Mouse (Mus musculus): Measurements from ENCODE around the gene Nutm1.

Gene Nutm1

DNA sequence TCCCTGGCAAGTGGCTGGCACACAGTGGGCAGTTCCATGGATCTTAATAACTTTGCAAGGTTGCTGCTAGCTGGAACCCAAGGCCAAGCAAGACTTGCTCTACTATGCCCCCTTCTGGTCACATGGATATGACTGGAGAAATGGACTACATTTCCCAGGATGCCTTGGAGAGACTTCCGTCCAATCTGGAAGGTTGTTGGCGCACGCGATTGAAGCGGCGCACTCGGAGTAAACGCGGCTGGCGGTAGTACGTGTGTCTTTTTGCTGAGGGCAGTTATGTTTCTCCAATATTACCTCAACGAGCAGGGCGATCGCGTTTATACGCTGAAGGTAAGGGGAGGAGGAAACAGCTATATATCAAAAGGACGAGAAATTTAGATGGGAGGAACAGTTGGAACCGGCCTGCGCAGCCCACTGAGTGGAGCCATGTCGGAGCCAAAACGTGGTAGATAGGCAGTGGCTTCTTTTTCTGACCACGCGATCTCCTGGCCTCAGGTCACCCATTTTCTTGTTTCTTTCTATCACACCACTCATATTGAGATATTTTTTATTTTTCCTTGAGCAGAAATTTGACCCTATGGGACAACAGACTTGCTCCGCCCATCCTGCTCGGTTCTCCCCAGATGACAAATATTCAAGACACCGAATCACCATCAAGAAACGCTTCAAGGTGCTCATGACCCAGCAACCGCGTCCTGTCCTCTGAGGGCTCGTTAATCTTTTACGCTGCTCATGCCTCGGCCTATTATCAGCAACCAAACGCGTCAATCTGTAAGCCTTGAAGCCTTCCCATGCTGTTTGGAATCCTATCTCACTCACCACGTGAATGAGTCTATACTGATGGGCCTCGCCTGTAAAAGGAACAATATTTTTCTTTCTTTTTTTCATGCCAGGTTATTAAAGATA is 2.9 kb upstream of the Nutm1 start, which contains the start of gene Nop10:
Gene Nop10 (plus strand): TSS at position 179 of the 906 bp plus-strand sequence.
- peak; percentile 89 for DNase-seq

DNA sequence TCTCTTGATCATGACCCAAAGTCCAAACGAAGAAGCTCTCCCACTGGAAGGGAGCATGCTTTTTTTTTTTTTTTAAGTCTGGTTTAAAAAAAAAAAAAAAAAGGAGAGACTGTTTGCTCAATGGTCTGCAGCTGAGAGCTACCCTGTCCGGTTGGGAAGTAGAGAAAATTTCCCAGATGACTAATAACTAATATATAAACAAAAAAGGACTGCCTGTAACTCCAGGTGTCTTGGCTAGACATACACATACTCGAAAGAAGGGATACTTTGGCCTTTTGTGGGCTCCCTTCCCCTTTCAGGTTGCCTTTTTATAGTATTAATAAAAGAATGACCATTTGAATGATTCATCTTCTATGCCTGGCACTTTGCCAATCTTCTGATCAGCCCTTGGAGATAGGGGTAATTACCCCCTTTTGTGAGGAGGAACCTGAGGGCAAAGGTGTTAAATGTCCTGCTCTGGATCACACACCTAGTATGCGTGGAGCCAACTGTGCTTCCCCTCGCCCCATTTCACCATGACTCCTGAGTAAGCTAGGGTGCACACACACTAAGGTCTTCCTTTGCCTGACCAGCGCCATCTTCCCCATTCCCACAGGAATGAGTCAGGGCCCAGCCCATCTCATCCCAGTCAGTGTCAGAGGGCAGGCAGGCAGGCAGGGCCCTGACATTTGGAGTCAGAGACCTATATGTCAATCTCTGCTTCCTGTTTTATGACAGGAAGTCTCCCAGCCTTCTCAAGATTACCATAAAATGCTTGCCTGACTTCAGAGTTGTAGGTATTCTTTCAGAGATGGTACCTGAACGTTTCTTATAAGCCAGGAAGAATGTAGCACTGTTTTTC is 4.2 kb downstream of the Nutm1 start:
- no peak for DNase-seq

DNA sequence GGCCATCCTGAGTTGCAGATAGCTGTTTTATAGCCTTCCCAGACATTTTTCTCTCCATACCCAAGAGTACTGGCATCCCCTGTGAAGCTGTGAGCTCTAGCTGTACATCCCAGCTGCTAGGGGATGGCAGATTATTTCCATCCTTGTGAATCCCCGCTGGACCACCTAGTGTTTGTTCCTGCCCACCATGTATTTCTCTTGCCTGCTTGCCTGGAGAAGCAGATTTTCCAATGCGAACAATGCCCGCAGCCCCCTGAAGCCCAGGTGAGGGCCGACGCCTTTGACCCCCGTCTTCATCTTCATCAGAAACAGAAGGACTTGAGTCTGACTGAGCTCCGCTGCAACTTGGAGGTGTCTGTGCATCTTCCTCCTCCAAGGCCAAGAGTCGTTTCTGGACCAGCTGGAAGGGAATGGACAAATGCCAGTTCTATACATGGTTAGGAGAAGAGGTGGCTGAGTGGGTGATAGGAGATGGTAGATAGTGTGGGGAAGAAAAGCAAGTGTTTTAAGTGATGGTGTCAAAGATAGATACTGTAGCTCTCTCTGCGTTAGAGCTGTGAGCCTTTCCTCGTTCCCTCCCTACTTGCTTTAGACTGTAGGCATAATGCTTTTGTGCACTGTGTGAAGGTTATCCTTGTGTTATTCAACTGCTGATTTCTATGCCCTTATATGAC is 9.2 kb downstream of the Nutm1 start:
- no peak for DNase-seq

DNA sequence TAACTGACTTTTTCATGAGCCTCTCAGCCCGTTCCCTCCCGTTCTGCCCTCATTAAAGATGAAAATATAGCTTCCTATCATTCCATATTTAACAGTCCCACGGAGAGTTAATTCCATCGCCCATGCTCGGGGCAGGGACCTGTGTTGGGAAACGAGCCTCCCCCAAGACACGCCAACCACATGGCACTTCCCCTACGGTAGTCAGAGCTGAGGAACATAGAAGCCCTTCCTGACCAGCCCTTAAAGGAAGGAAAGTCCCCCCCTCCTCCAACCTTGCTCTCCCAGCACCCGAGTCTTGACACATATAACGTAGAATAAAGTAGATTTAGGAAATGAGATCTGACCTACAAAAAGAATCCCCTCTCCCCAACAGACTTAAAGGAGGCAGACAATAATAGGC is 11.8 kb downstream of the Nutm1 start:
- no peak for DNase-seq

DNA sequence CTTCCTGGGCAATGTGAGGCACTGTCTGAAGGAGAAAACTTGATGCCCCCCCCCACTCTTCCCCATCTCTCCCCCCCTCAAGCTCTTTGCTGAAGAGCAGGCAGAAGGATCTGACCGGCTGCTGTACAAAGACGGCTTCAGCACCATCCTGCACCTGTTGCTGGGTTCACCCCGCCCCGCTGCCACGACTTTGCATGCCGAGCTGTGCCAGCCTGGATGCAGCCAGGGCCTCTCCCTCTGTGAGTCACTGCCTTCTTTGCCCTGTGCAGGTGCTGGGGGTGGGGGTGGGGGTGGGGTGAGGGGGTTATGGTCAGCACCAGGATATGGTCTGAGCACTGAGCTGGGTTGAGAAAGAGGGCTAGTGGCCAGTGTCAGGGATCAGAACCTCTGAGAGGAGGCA is 12.9 kb downstream of the Nutm1 start:
- no peak for DNase-seq

DNA sequence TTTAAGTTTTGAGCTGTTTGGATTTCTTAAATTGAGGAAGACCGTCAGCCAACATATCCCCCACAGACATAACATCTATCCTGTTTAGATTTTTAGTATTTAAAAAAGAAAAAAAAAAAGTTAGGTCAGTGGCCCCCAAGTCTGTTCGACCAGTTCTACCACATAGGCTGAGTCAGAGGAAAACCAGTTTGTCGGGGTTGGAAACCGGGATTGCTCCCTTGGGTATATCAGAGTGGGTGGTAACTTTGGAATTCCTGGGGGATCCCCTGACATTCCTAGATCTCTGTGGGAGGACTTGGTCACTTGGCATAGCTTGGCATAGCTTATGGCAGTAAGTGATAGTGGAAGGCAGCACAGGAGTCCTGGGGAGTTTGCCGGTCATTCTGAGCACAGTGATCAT is 13.8 kb downstream of the Nutm1 start:
- DNase-seq: no peak

DNA sequence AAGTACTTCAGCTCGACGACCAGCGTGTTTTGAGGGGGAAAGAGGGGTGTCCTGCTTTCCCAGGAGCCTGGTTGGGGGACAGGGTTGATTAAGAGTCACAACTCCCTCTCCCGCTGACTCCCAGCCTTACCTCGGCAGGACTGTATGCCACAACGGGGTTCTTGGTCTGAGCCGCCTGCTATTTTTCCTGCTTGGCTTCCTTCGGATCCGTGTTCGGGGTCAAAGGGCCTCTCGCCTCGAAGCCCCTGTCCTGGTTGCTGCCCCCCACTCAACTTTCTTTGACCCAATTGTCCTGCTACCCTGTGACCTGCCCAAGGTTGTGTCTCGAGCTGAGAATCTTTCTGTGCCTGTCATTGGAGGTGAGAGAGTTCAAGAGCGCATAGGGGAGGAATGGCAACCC is 17.3 kb downstream of the Nutm1 start:
- no peak for DNase-seq

DNA sequence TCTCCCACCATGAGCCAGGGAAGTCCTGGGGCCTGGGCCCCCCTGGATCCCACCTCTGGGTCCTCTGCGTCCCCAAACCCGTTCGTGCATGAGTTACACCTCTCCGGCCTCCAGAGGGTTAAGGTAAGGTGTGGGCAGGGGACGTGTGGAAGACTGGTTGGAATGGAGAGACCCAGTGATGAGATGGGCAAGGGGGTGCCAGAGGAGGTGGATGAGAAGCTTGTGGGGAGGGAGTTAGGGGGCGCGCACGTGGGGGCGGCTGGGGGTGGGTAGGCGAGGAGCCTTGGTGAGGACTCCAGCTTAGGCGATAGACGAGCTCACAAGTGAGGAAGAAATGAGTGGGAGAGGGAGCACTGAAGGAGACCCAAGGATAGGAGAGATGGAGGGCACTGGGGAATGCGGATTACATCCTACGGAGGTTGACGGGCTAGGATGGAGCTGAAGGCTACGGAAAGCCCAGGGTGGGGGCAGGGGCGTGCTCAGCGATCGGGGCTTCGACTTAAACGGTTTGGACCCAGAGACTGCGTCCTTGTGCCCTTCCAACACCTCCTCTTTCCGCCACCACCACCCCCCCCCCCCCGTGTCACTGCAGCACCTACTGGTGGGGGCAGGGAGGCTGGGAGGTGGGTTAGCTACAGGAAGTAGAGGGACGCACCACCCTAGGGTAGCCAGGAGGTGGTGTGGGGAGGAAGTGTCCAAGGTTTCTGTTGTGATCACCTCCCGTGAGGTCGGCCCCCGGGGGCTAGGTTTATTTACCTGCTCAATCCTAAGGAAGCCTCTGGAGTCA is 19.0 kb downstream of the Nutm1 start:
- DNase-seq: peak; percentile 57

DNA sequence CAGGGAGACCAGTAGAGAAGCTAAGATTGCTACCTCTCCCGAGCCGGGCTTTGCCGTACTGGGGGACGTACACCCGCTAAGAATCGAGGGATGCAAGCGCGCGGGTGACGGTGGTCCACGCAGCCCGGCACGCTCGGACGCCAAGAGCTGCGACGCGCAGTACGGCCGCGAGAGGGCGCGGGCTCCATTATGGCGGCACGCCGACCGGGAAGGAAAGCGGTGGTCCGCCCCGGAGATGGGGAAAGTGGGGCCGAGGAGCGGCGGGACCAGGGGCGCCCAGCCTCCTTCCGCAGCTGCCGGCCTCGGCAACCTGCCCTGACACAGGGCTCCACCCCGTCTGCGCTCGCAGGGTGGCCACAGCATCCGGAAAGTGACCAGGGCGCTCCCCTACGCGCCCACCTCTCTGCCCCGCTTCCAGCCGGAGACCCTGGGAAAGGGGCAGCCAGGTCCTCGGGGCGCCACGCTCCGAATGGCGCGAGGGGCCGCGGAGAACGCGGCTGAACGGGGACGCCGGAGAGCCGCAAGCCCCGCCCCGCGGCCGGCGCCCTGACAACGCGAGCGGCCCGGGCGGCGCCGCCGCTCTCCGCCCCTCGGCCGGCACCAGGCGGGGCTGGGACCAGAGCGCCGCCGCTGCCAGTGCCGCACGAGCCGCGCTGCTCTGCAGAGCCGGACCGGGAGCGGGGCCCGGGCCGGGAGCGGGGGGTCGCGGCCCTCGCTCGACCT is 19.7 kb downstream of the Nutm1 start, which contains the start of gene Lpcat4:
Gene Lpcat4 (plus strand): TSS at position 257 of the 723 bp plus-strand sequence.
- DNase-seq: peak; percentile 92

DNA sequence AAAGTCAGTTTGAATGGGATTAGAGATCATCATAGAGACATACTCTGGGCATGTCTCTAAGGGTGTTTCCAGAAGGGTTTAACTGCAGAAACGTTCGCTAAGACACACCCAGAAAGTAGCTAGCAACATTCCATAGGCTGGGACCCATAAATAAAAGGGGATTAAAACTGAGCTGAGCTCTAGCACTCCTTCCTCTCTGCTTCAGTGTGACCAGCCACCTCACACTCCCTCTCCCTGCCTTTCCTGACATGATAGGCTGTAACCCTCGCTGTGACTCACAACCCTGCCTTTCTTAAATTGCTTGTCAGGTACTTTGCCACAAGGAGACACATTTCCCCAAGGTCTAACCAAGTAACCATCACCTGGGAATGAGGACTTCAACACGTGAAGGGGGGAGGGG is 21.1 kb downstream of the Nutm1 start:
- no peak for DNase-seq

DNA sequence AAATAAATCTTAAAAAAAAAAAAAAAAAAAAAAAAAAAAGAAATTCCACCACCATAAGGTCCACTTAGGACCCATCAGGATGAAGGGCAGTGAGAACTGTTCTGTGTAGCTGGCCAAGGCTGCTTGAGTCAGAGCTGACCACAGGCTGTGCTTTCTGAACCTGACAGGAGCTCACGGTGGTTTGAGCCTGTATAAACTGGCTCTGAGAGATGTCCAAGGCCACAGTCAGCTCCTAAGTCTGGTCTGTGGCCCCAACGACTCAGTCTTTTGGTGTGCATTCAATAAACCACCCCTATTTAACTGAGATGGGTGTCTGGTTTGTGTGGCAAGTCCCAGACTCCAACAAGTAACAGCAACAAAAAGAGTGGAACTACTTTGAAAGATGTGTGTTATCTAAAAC is 22.5 kb downstream of the Nutm1 start:
- no peak for DNase-seq

DNA sequence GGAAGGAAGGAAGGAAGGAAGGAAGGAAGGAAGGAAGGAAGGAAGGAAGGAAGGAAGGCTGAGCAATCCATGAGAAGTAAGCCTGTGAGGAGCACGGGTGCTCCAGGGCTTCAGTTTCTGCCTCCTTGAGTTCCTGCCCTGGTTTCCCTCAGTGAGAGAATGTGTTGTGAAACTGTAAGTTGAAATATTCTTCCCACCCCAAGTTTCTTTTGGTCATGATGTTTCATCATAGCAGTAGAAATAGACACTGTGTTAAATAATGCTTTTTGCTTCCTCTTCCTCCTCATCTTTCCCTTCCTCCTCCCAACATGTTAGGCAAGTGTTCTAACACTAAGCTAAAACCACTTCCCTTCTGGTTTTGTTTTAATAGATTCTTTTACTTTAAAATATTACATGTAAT is 26.5 kb downstream of the Nutm1 start:
- no peak for DNase-seq

DNA sequence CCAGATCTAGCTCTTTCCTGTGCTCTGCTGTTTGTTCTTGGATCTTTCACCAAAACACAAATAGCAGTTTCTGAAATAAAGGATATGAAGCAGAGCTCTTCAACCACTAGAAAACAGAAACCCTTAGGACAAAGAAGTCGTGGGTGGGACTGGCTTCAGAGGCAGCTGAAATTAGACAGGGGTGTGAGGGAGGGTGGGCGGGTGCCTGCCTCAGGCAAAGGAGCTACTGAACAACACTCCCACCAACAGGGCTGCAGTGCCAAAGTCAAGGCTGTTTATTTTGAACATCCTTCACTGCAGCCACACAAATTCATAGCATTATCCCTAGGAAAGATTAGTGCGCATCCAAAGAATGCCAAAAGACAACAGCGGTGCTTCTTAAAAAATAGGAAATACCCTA is 34.7 kb downstream of the Nutm1 start:
- no peak for DNase-seq

DNA sequence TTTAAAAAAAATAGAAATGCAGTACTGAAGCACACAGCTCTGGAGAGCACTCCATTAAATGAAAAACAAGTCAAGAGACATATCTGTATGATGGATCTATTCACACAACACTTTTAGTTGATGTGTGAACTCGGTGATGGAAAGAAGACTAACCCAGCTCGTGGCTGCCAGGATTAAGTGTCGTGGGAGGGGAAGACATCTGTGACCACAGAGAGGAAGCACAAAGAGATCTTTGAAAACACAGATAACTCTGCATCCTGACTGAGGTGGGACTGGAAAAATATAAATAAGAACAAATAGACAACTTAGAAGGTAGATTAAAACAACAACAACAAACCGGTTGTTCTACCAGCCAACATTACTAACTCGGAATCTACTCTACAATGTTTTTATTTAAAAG is 36.5 kb downstream of the Nutm1 start:
- DNase-seq: no peak

DNA sequence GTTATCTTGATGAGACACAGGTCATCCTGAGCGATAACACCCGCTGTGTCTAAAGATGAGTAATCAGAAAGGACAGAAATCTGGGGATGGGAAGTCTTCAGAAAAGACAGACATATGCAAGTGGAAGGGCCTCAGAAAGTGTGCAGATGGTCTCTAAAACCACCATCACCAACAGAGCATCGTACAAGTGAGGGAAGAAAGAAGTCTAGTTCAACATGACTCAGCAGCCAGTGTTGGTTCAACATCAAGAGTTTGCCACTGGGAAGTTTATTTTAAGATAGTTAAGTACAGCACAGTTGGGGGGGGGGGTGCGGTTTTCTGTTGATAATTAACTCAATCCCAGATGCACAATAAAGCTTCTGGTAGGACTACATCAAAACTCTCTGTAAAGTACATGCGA is 38.2 kb downstream of the Nutm1 start:
- DNase-seq: no peak

DNA sequence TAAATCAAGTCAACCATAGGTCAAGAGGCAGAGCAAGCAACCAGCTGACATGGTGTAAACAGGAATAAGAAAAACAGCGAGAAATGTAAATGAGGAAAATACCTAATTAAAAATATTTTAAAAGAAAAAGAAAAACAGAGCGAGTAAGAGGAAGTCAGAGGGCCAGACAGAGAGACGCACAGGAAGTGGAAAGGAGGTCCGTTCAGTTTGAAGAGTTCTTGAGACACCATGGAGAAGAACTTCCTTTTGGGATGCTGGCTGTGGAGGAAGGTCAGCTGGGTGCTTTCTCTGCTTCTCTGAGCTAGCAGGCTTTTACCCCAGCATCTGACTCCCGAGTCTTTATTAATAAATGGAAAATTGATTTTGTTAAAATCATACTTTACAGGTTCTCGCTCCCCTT is 41.5 kb downstream of the Nutm1 start:
- no peak for DNase-seq

DNA sequence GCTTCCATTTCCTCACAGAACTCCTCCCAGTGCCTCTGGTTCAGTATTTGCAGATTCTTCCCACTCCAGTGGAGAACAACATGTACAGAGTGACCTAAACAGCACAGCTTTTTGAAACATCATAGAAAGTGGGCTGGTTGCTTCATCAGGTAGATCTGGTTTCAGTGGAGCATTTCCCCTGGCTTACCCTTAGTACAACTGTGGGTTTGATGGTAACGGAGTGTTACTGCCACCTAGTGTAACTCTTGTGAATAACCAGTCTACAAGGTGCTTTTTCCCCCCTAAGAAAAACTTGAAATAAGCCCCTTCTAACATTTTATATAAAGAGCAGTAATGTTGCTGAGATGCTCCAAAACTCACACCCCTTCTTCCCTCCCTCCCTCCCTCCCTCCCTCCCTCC is 43.1 kb downstream of the Nutm1 start:
- DNase-seq: peak; percentile 10

DNA sequence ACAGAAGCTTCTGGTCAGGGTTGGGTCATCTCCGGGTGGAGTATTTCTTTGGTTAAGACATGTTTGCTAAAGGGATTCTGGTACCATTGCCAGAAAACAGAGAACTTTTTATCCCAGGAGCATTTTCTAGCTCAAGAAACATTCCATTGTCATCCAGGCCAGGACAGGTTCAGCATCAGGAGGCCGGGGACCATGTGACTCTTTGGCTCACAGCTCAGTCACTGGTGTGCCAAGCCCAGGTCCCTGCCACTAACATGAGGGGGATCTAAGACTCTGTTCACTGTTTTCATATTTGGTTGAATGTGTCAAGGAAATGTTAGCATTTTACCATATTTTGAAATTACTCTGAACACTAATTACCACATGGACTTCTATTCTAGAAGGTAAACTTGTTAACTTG is 48.4 kb downstream of the Nutm1 start:
- no peak for DNase-seq

DNA sequence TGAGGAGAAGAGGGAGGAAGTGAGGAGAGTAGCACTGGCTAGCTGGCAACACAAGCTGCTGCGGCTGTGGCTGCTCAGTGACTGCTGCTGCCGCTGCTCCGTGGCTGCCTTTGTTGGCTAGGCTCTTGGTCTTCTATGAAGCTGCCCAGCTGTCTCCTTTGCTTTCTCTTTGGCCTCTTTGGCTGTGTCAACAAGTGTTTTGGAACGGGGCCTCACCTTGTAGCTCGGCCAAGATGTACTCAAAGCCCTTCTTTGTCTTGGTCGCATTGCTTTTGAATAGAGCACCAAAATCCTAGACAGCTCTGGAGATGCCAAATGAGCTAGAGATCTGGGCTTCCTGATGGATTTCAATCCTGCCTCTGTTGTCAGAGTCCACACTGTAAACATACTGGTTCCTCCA is 48.9 kb downstream of the Nutm1 start:
- no peak for DNase-seq

DNA sequence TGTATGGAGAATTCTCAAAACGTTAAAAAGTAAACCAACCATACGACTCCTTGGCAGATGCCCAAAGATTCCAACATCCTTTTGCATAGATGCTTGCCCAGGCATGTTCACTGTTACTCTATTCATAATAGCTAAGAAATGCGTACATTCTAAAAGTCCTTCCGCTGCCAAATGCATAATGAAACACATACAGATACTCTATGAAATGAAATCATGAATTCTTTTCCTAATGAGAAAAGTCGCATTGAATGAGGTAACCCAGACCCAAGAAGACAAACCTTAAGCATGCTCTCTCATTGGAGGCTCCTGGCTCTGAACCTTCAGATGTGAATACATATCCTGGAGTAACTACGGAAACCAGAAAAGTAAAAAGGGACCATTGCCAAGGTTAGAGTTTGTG is 56.0 kb downstream of the Nutm1 start:
- no peak for DNase-seq

Data from thymus, postnatal 14 days (tissue).